Mouse (Mus musculus) layer of hippocampus, adult 8-10 months (tissue): Measurements from ENCODE around the gene Fam8a1. TPM values are rescaled to one million over a fixed set of nuclear protein-coding genes. Genes with fewer than 3 reads are reported as not detected.

Experiments
- total RNA-seq, 4 experiments: library from RNA; stranded (reverse); gene quantifications; 2 replicates each; pipeline ENCODE4 v1.2.4; 2022

Fam8a1 gene
- total RNA-seq, 4 experiments from 2014 or later, result 66.6 to 85.9 (median 75.5) TPM

Other genes starting within 250 kb of the Fam8a1 start
- 100 to 1,000 TPM; 175 to 218 (median 200) TPM for gene Cap2, start 167.7 kb upstream of the Fam8a1 start, total RNA-seq
- 10 to 100 TPM; 47.5 to 57.8 (median 54.0) TPM for gene Nup153, start 58.4 kb downstream of the Fam8a1 start, total RNA-seq